Comparison of ENCODE assay signal across 11 mouse cellular contexts in the genomic region with DNA sequence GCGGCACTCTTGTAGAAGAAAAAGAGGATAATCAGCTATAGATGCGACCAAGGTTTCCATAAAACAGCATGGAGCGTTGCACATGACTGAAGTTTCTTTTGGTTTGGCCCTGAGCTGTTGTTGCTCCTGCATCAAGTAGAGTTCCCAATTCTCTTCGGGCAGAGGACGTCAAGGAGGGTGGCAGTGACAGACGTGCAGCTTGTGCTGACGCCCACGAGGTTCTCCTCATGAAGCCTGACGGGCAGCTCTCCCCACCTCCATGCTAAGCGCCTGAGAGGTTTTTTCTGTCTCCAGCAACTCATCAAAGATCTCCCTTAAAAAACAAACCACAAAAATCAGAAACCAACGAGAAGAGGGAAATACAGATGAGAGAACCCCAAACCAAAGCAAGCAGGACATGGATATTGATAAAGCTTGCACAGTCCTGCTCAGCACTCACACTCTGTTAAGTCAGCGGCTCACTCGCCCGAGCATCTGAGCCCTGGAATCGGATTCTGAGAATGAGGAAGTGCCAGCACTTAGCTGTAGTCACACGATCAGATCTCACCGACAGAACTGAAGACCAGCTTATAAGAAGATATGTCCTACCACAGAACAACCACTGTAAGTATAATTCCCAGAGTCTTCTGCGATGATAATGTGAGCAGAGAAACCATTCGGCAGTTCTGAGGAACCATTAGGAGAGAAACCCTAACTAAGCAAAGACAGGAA.
"Had no signal": no experiment of that assay in that cellular context is flagged by ENCODE, and none has a peak within 500 bp of the region (broad histone marks: within the 10 kb centered on the region; RNA-seq: fewer than 3 reads in every experiment).

No protein-coding gene starts in this region.

- DNase-seq: kidney, adult 8-10 months; kidney, postnatal 25 days; layer of hippocampus, adult 9-11 months; lung, adult 18-20 months; right cerebral cortex, postnatal 25 days; spleen, adult 18-20 months; thymus, adult 18-20 months; thymus, postnatal 25 days had no signal

- H3K27ac ChIP-seq: limb, embryonic 13.5 days; liver, embryonic 14.5 days; midbrain, embryonic 12.5 days had no signal

- H3K4me1 ChIP-seq: limb, embryonic 13.5 days; midbrain, embryonic 12.5 days had no signal

- H3K4me3 ChIP-seq: limb, embryonic 13.5 days; midbrain, embryonic 12.5 days had no signal
